Mouse (Mus musculus) lung, embryonic 15.5 days (tissue): ENCODE results near the gene Tmem231. TPM values are rescaled to one million over a fixed set of nuclear protein-coding genes. Genes with fewer than 3 reads are reported as not detected.

Source experiments
- ATAC-seq: fragments of 200-750 bp; cut with Nextera tagmentation; 2 replicates; pipeline ENCODE4 v1.8.0; 2017; ENCODE audit warnings: moderate number of reproducible peaks, borderline replicate concordance; ENCODE audit not compliant: low FRiP score, low TSS enrichment; ENCODE audit errors: extremely low read depth
- H3K27ac ChIP-seq: fragments of 300-500 bp; sonication (generic); 2 replicates; pipeline ENCODE4 v1.5.1; 2015; ENCODE audit warnings: moderate library complexity, mild to moderate bottlenecking, inconsistent platforms
- H3K27me3 ChIP-seq: fragments of 300-500 bp; sonication (generic); 2 replicates; pipeline ENCODE4 v1.6.1; 2015; ENCODE audit warnings: inconsistent platforms
- H3K36me3 ChIP-seq: fragments of 300-500 bp; sonication (generic); 2 replicates; pipeline ENCODE4 v1.6.1; 2015; ENCODE audit warnings: inconsistent platforms
- H3K4me1 ChIP-seq: fragments of 300-500 bp; sonication (generic); 2 replicates; pipeline ENCODE4 v1.6.1; 2015; ENCODE audit warnings: inconsistent platforms
- H3K4me2 ChIP-seq: fragments of 300-500 bp; sonication (generic); 2 replicates; pipeline ENCODE4 v1.6.1; 2015; ENCODE audit warnings: inconsistent platforms, mild to moderate bottlenecking, moderate library complexity
- H3K4me3 ChIP-seq: fragments of 300-500 bp; sonication (generic); 2 replicates; pipeline ENCODE4 v1.5.1; 2015; ENCODE audit warnings: mild to moderate bottlenecking, inconsistent platforms
- H3K9ac ChIP-seq: fragments of 300-500 bp; sonication (generic); 2 replicates; pipeline ENCODE4 v1.6.1; 2015; ENCODE audit warnings: inconsistent platforms
- H3K9me3 ChIP-seq: fragments of 300-500 bp; sonication (generic); 2 replicates; pipeline ENCODE4 v1.6.1; 2016; ENCODE audit warnings: inconsistent platforms
- WGBS: fragments of 180-500 bp; shearing (Covaris S2); methylation state at CpG from one replicate; pipeline ENCODE4 v1.1.7; 2015; 5-methylcytosine and 5-hydroxymethylcytosine counted together
- polyA plus RNA-seq: library from polyadenylated mRNA; unstranded; fragments of >200 nt; fragmentation: Nextera tagmentation; extraction: Ambion mirVana; gene quantifications from 2 replicates; pipeline ENCODE4 v1.2.1, GENCODE M21; 2015

Gene Tmem231
- polyA plus RNA-seq, 1 experiment from 2014 or later, result 18.1 TPM

DNA sequence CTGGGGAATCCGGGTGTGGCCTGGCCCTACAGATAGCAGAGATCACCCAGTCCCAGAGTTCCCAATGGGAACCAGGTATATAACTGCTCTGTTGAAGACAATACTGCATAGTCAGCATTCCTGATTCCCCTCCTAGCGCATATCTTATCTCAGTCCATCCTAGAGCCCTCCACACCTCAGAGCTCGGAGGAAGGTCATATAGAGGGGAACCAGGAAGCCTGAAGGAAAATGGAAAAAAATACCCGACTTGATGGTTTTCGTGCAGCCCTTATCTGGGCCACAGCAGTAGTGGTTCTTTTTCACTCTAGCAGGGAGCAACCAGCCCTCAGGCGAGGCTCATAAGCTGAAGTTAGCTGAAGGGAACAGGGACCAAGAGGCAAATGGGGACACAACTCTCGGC is 8.7 kb downstream of the Tmem231 start:
- 0 out of 2 replicates have a peak, but pooled peaks cover 3% of the 10 kb centered on the region for H3K4me1 ChIP-seq
- H3K4me3 ChIP-seq, result no peak overlapping the region
- H3K27me3 ChIP-seq, result no peaks in the 10 kb centered on the region
- H3K9ac ChIP-seq, result no peak overlapping the region
- H3K4me2 ChIP-seq, result no peak overlapping the region
- 68% methylated on average over 7 of the region's 7 CpGs for WGBS
- no peak overlapping the region for H3K27ac ChIP-seq
- H3K9me3 ChIP-seq, result no peaks in the 10 kb centered on the region
- ATAC-seq, result no peak
- H3K36me3 ChIP-seq, result no peaks in the 10 kb centered on the region

DNA sequence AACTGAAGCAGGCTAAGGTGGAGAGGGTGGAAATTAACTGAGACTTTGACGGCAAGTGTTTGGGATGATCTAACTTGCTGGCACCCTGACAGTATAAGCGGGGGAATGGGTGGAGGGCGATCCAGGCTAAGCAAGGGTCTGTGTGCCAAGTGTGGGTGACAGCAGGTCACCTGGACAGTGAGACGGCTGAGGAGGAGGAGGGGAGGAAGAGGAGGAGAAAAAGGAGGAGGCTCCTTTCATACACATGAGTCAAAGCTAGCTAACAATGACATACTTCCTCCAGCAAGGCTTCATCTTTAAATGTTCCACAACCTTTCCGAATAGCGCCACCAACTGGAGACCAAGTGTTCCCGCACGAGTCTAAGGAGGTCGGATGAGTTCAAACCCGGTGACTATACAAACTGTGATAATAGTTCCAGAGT is 10.3 kb downstream of the Tmem231 start:
- ATAC-seq, result no peak
- no peak overlapping the region for H3K27ac ChIP-seq
- no peak overlapping the region for H3K9ac ChIP-seq
- no peaks in the 10 kb centered on the region for H3K27me3 ChIP-seq
- H3K4me3 ChIP-seq, result no peak overlapping the region
- WGBS, result 19% methylated on average over 10 of the region's 10 CpGs
- no peaks in the 10 kb centered on the region for H3K9me3 ChIP-seq
- H3K4me1 ChIP-seq, result 0 out of 2 replicates have a peak, but pooled peaks cover 3% of the 10 kb centered on the region
- 0 out of 2 replicates have a peak overlapping the region, but pooled peaks have one; percentile 10 for H3K4me2 ChIP-seq
- H3K36me3 ChIP-seq, result no peaks in the 10 kb centered on the region

DNA sequence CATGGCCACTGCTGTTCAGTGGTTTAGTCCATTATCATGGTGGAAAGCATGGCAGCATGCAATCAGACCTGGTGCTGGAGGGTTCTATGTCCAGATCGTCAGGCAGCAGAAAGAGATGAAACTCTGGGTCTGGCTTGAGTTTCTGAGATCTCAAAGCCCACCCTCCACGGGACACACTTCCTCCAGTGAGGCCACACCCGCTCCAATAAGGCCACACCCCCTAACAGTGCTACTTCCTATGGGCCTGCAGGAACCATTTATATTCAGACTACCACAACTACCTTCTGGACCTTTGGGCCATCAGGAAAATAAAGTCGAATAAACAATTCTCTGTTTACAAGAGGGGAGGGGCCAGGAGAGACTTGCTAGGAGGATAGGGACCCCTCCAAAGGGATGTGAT is 12.7 kb downstream of the Tmem231 start:
- H3K27me3 ChIP-seq, result no peaks in the 10 kb centered on the region

DNA sequence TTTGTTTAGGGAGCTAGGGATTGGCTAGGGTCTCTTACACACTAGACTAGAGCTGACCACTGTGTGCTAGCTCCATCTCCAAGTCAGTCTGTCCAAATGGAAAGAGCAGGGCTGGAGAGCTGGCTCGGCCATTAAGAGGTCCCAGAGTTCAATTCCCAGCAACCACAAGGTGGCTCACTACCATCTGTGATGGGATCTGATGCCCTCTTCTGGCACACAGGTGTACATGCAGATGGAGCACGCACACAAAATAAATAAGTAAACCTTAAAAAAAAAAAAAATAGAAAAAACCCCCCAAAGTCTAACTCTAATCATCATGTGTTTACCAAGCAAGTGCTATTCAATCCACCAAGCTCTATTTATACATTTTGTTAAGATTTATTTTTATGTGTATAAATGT is 14.0 kb downstream of the Tmem231 start:
- H3K4me2 ChIP-seq, result no peak overlapping the region
- H3K4me3 ChIP-seq, result no peak overlapping the region
- no peak overlapping the region for H3K27ac ChIP-seq
- 0 out of 2 replicates have a peak, but pooled peaks cover 3% of the 10 kb centered on the region for H3K4me1 ChIP-seq
- H3K9me3 ChIP-seq, result no peaks in the 10 kb centered on the region
- no peak for ATAC-seq
- no peaks in the 10 kb centered on the region for H3K27me3 ChIP-seq
- H3K9ac ChIP-seq, result no peak overlapping the region
- WGBS, result 96% methylated on average over 2 of the region's 2 CpGs
- H3K36me3 ChIP-seq, result no peaks in the 10 kb centered on the region

More for the DNA sequence above, 12.7 kb downstream of the Tmem231 start:
- no peaks in the 10 kb centered on the region for H3K36me3 ChIP-seq
- no peaks in the 10 kb centered on the region for H3K9me3 ChIP-seq
- no peak overlapping the region for H3K4me2 ChIP-seq
- H3K27ac ChIP-seq, result no peak overlapping the region
- no peak overlapping the region for H3K9ac ChIP-seq
- ATAC-seq, result no peak
- H3K4me3 ChIP-seq, result no peak overlapping the region
- 70% methylated on average over 4 of the region's 4 CpGs for WGBS
- 0 out of 2 replicates have a peak, but pooled peaks cover 3% of the 10 kb centered on the region for H3K4me1 ChIP-seq

DNA sequence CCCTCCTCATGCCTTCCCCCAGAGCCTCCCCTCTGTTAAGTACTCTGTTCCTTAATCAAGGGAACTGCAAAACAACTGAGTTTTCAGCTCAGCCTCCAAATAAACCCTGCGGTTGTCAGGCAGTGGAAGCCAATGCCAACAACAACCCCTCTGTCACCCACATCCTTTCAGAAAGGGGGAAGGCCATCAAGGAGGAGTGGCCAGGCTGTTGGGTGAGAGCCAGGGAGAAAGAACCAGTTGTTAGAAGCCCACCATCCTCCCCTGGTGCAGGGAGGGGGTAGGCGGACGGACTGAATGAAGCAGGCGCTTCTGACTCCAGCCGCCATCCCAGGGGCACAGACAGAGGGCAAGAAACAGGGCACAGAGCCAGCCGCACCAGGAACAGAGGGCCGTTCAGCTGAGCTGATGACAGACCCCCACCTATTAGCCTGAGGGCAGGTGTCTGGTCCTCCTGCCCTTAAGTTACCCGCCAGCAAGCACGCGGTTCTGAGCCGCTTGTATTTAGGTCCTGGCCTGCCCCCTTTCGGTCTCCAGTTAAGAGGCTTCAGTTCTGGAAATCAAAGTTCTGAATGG is 20.7 kb downstream of the Tmem231 start:
- 49% methylated on average over 12 of the region's 12 CpGs for WGBS
- Histone ChIP-seq H3K9ac (no peak overlapping the region), H3K4me3 (no peak overlapping the region), H3K27ac (no peak overlapping the region), H3K4me1 (peaks cover 14% of the 10 kb centered on the region), H3K4me2 (no peak overlapping the region), H3K9me3 (no peaks in the 10 kb centered on the region), H3K36me3 (no peaks in the 10 kb centered on the region), H3K27me3 (peaks cover 22% of the 10 kb centered on the region; the same call in 1 of the 2 replicates)
- peak; percentile 37; the same call in 1 of the 2 replicates for ATAC-seq

DNA sequence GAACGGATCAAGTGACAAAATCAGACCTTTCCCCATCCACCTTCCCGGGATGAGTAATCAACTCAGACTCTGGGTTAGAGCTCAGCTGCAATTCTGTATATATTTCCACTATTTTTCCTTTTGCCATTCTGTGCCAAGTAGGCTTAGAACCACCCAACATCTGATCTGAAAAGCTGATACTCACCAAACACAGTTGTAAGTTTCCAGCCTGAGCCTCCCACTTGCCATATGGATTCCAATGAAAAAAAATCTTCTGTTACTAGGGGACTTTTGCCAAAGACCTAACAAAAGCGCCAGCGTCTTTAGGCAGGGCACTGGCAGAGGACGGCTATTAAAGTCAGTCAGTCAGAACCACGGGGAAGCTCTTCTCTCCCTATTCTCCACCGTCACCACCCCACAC is 22.1 kb downstream of the Tmem231 start:
- H3K4me3 ChIP-seq, result no peak overlapping the region
- 65% methylated on average over 7 of the region's 7 CpGs for WGBS
- H3K9me3 ChIP-seq, result no peaks in the 10 kb centered on the region
- H3K27ac ChIP-seq, result no peak overlapping the region
- H3K4me1 ChIP-seq, result peaks cover 14% of the 10 kb centered on the region
- no peak for ATAC-seq
- no peak overlapping the region for H3K9ac ChIP-seq
- no peak overlapping the region for H3K4me2 ChIP-seq
- H3K27me3 ChIP-seq, result peaks cover 22% of the 10 kb centered on the region; the same call in 1 of the 2 replicates
- no peaks in the 10 kb centered on the region for H3K36me3 ChIP-seq

DNA sequence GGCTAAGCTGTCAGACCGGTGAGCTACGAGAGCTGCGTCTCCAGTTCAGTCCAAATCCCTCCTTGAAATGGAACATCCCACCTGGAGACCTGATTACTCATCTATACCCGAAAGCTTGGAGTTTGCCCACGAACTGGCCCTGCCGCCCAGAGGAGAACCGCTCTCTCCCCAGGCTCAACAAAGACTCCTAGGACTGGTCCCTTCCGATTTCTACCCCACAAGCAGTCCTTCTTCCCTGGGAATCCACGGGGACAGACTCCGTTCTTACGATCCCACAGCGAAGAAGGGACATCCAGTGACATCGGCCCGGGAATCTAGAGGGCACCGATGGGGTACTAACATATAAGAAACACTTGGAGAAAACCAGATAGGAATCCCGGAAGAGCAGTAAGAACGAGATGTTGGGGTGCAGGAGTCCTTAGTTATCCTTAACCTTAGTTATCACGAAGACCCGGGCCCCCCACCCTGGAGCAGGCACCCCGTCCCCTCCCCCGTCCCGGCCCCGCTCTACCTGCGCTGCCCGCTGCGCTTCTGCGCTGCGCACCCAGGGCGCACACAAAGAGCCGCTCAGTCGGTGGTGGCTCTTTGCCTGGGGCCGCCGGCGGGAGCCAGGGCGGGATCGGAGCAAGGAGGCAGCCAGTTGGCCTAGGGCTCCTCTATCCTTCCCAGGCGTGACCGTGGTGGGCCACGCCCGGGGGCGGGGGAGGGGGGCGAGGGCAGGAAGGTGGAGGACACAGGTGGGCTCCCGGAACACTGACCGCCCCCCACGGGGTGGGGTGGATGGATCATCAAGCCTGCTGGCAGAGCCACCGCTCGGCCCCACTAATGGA is 23.8 kb downstream of the Tmem231 start, which contains the start of gene Chst5:
Chst5 (minus strand) TSS at position 827 of the 830 bp plus-strand sequence.
- Histone ChIP-seq H3K36me3 (no peaks in the 10 kb centered on the region), H3K9ac (peak within 1 kb of the TSS; percentile 51), H3K27ac (no peak within 1 kb of the TSS), H3K4me3 (peak within 1 kb of the TSS; percentile 45), H3K9me3 (no peaks in the 10 kb centered on the region), H3K4me2 (peak within 1 kb of the TSS; percentile 69), H3K4me1 (peaks cover 14% of the 10 kb centered on the region), H3K27me3 (peaks cover 22% of the 10 kb centered on the region; the same call in 1 of the 2 replicates)
- 6% methylated on average over 47 of the region's 47 CpGs for WGBS
- peak; percentile 36; the same call in 1 of the 2 replicates for ATAC-seq

DNA sequence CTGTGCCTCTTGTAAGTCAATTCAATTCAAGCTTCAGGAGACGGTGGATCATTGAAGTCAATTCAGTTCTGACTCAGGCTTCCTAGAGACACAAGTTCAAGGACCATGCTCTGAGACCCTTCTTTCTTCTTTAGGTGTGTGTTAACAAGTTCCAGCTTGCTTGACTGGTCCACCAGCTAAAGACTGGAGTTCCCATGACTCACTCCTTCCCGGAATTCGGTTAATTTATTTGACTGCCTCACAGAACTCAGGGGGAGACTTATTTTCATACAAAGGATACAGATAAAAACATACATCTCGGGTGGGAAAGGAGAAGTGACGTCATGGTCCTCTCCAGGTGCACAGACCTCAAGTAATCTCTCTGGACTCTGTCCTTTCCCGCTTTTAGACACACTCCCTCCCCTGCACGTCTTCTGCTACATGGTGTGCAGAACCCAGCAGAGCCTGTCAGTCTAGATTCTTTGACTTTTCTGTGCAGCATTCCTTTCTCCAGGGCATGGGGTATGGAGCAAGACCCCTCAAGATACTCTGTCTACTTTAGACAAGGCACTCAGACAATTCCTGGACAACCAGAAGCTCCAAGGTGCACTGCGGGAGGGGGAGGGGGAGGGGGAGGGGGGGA is 28.1 kb downstream of the Tmem231 start:
- H3K4me2 ChIP-seq, result no peak overlapping the region; the same call in 1 of the 2 replicates
- H3K4me1 ChIP-seq, result peaks cover 16% of the 10 kb centered on the region
- H3K36me3 ChIP-seq, result no peaks in the 10 kb centered on the region
- peaks cover 17% of the 10 kb centered on the region; the same call in 1 of the 2 replicates for H3K27me3 ChIP-seq
- peak overlapping the region; percentile 79 for H3K27ac ChIP-seq
- no peaks in the 10 kb centered on the region for H3K9me3 ChIP-seq
- 29% methylated on average over 7 of the region's 8 CpGs for WGBS
- H3K4me3 ChIP-seq, result no peak overlapping the region
- peak; percentile 81 for ATAC-seq
- H3K9ac ChIP-seq, result no peak overlapping the region

DNA sequence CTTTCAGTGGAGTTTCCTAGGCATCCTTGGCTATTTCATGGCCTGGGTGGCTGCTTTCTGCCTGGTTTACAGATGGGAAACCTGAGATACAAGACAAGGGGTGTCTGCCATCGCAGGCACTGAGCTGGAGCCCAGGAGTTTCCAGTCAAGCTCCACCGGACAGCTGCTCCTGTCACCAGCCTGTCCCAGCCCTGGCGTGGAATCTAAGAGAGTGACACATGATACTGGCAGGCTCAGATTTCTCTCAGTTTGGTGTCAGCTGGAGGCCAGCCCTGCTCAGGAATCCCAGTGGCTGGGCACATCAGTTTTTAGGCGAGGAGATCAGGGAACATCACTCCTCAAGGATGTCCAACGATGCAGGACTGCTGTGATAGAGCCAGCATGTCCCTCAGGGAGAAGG is 31.6 kb downstream of the Tmem231 start:
- Histone ChIP-seq H3K9me3 (no peaks in the 10 kb centered on the region), H3K27me3 (no peaks in the 10 kb centered on the region), H3K4me2 (no peak overlapping the region), H3K36me3 (no peaks in the 10 kb centered on the region), H3K4me3 (no peak overlapping the region), H3K4me1 (0 out of 2 replicates have a peak, but pooled peaks cover 4% of the 10 kb centered on the region), H3K9ac (no peak overlapping the region), H3K27ac (no peak overlapping the region)
- no peak for ATAC-seq
- WGBS, result 12% methylated on average over 5 of the region's 5 CpGs

DNA sequence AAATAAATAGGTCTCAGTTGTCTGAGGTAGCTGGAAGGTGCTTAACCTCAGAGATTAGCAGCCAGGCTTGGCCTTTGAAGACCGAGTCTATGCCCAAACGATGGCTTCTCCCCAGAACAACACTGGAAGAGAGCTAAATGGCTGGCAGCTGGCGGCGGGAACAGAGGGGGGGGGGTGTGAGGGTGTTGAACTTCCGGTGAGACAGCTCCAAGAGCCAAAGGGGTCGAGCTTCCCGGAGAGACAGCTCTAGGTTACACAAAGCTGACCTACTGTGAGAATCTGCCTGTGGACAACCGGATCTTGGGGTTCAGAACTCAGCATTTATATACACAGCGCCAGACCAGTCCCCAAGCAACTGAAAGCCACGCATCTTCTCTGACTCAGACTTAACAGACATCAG is 35.1 kb downstream of the Tmem231 start:
- H3K27ac ChIP-seq, result no peak overlapping the region
- 0 out of 2 replicates have a peak, but pooled peaks cover 4% of the 10 kb centered on the region for H3K4me1 ChIP-seq
- no peaks in the 10 kb centered on the region for H3K9me3 ChIP-seq
- 0 out of 2 replicates have a peak, but pooled peaks have one; percentile 19 for ATAC-seq
- H3K4me2 ChIP-seq, result no peak overlapping the region
- H3K9ac ChIP-seq, result no peak overlapping the region
- no peaks in the 10 kb centered on the region for H3K36me3 ChIP-seq
- WGBS, result 24% methylated on average over 10 of the region's 10 CpGs
- no peak overlapping the region for H3K4me3 ChIP-seq
- H3K27me3 ChIP-seq, result no peaks in the 10 kb centered on the region

DNA sequence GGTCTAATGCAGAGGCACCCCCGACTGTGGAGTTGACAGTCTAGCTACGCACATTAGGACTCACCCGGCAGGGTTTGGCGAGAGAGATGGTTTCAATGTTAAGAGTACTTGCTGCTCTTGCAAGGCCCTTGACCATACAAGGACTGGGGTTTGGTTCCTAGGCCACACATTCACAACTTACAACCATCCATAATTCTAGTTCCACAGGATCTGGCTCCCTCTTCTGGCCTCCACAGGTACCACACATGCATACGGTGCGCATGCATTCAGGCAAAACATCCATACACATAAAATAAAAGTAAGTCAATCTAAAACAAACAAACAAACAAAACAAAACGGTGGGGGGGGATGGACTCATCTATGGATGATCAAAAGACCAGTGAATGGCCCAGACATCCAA is 38.7 kb downstream of the Tmem231 start:
- no peak overlapping the region for H3K27ac ChIP-seq
- H3K36me3 ChIP-seq, result no peaks in the 10 kb centered on the region
- H3K4me3 ChIP-seq, result no peak overlapping the region
- ATAC-seq, result no peak
- 86% methylated on average over 7 of the region's 7 CpGs for whole genome bisulfite sequencing
- peaks cover 14% of the 10 kb centered on the region for H3K27me3 ChIP-seq
- no peak overlapping the region for H3K4me2 ChIP-seq
- H3K9me3 ChIP-seq, result no peaks in the 10 kb centered on the region
- peaks cover 21% of the 10 kb centered on the region for H3K4me1 ChIP-seq
- no peak overlapping the region for H3K9ac ChIP-seq
